Comparison of ENCODE assay signal across 7 mouse cellular contexts in the genomic region with DNA sequence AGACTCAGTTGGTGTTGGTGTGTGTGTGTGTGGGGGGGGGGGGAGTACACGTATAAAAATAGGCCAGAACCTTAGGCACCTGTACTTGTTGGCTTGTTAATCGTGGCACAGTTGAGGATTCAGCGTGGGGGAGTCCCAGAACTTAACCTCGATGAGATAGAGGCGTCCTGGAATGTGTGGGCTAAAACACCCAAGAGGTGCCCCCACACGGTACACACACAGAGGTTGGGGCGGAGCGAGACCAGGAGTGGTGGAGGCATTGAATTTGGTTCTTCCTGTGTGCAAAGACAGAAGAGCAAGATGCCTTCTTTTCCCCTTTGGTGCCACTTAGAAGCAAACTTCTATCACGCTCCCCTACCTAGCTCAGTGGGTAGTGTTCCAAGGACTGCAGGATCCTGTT. TPM values are rescaled to one million over a fixed set of nuclear protein-coding genes. Genes with fewer than 3 reads are reported as not detected.
DNase-seq lines count a peak whose midpoint lies in the region; ATAC-seq lines count a peak whose summit lies in the region.

No protein-coding gene starts in this region.

- H3K4me1 ChIP-seq in forebrain, embryonic 15.5 days = peaks cover 3% of the 10 kb centered on the region; the same call in 1 of the 2 replicates

- H3K4me2 ChIP-seq in forebrain, embryonic 15.5 days (replicated peaks) = peak overlapping the region; percentile 80

- H3K79me2 ChIP-seq in macrophage (ENCODE audit: inconsistent target) = no peaks in the 10 kb centered on the region

- WGBS in forebrain, embryonic 15.5 days = 42% methylated on average over 9 of the region's 9 CpGs
- WGBS in macrophage (ENCODE audit: missing documents) = 48% methylated on average over 9 of the region's 9 CpGs

- peak overlapping the region; percentile 47; the same call in 1 of the 2 replicates for H3K4me3 ChIP-seq in forebrain, embryonic 15.5 days
- H3K4me3 ChIP-seq in macrophage (ENCODE audit: inconsistent target) = peak overlapping the region; percentile 41

- no peak overlapping the region for H3K9ac ChIP-seq in forebrain, embryonic 15.5 days (replicated peaks)

- H3K36me3 ChIP-seq in forebrain, embryonic 15.5 days = no peaks in the 10 kb centered on the region
- no peaks in the 10 kb centered on the region for H3K36me3 ChIP-seq in macrophage (ENCODE audit: inconsistent target)

- DNase-seq in 416B (ENCODE audit: low read depth) (peak; percentile 39), A20 (ENCODE audit: low read depth, low spot score) (peak; percentile 16)
- DNase-seq in thymus, postnatal 4 days = peak; percentile 51
- DNase-seq in ovary, adult 18-20 months (ENCODE audit: low spot score) = no peak

- no peak overlapping the region for H3K27ac ChIP-seq in forebrain, embryonic 15.5 days (replicated peaks)
- H3K27ac ChIP-seq in macrophage = no peak overlapping the region

- no peaks in the 10 kb centered on the region for H3K9me3 ChIP-seq in forebrain, embryonic 15.5 days

- 0 out of 2 replicates have a peak, but pooled peaks have one; percentile 23 for ATAC-seq in forebrain, embryonic 15.5 days (replicated peaks)
- no peak for ATAC-seq in erythroid progenitor cell, adult 5-6 weeks (replicated peaks; ENCODE audit: low FRiP score, poor library complexity, severe bottlenecking)

- H3K27me3 ChIP-seq in forebrain, embryonic 15.5 days = no peaks in the 10 kb centered on the region

RNA-seq across cellular contexts. Expression of gene Stk26, which starts 1.2 kb away (rescaled TPM):
- polyA plus RNA-seq in forebrain, embryonic 15.5 days (2015; fragmentation: Nextera tagmentation; extraction: Ambion mirVana) = 0.84 and 1.6 TPM in 2 replicates
- 1 to 10 TPM in 13 of 26 experiments, under 1 TPM in 12, not detected in 1; 0.21 to 3.2 (median 1.0) TPM for total RNA-seq in macrophage (2018; cell fraction: chromatin; rRNA removed)
- total RNA-seq in macrophage (2018; cell fraction: cytosol; rRNA removed) = 1 to 10 TPM in 8 of 26 experiments, under 1 TPM in 18; 0.38 to 1.4 (median 0.80) TPM
- 1 to 10 TPM in 20 of 26 experiments, under 1 TPM in 6; 0.37 to 4.9 (median 1.4) TPM for total RNA-seq in macrophage (2018; cell fraction: nucleus; rRNA removed)
- polyA plus RNA-seq in macrophage (2018) = 0.66 to 1.3 TPM (median 0.81 TPM) in 3 replicates
- total RNA-seq in erythroid progenitor cell, adult 5-6 weeks (2015; ENCODE audit: low replicate concordance) = 24.9 and 60.8 TPM in 2 replicates
- total RNA-seq in erythroid progenitor cell, adult 5-6 weeks (2017; ENCODE audit: low replicate concordance) = 11.9 and 14.3 TPM in 2 replicates
